Mouse (Mus musculus): ENCODE measurements around the gene Plekhg6. TPM values are rescaled to one million over a fixed set of nuclear protein-coding genes. Genes with fewer than 3 reads are reported as not detected.
A peak's percentile ranks its signal among the peaks of the same experiment; 100 is the strongest.

Plekhg6 gene
- polyA plus RNA-seq, 1 experiment from 2014 or later = 0.07 TPM

DNA sequence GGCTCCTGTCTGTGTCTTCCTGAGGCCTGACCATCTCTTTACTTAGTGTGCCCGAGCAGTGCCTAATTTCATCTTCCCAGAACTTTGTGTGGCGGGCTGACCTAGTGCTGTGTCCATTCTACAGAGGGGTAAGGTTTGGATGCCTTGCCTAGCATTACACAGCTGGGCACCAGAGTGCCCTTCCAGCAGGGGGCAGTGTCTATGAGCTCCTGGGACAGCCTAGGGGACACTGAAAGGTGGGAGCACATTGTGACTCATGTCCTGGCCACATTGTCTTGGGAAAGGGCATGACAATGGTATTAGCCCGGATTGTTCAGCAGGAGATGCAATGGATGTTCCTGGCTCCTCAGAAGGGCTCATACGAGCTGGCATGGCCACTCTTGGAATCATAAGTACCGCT, 52.4 kb downstream of the Plekhg6 start:
- no peaks in the 10 kb centered on the region for H3K9me3 ChIP-seq
- WGBS = 81% methylated on average over 5 of the region's 5 CpGs

DNA sequence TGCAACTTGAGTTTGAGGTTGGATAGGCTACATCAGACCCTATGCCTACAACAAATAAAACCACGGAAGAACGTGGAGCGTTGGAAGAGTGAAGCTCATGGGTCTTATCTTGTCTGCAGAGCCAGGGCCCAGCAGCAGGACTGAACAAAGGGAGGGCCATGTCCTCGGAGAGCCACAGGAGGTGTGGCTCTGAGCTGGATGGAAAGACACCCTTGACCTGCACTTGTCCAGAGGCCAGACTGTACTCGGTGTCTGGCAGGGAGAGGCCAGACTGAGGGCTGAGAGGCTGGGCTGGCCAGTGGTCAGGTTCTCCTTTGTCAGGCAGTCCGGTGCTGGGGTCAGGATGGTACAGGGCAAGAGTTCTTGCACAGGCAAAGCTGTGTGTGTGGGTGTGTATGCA, 55.3 kb downstream of the Plekhg6 start:
- H3K27me3 ChIP-seq (ENCODE audit: poor library complexity, severe bottlenecking) = peaks cover 56% of the 10 kb centered on the region
- no peaks in the 10 kb centered on the region for H3K9me3 ChIP-seq
- H3K36me3 ChIP-seq (replicated peaks) = no peaks in the 10 kb centered on the region
- H3K27ac ChIP-seq = no peak overlapping the region
- H3K4me1 ChIP-seq = peaks cover 17% of the 10 kb centered on the region
- H3K4me3 ChIP-seq = no peak overlapping the region
- DNase-seq (ENCODE audit: extremely low spot score, low spot score) = no peak
- 78% methylated on average over 6 of the region's 6 CpGs for WGBS

More for the DNA sequence above, 52.4 kb downstream of the Plekhg6 start:
- no peak for DNase-seq (ENCODE audit: extremely low spot score, low spot score)
- H3K27me3 ChIP-seq (ENCODE audit: poor library complexity, severe bottlenecking) = peaks cover 28% of the 10 kb centered on the region
- H3K4me3 ChIP-seq = no peak overlapping the region
- no peak overlapping the region for H3K27ac ChIP-seq
- H3K4me1 ChIP-seq = peaks cover 12% of the 10 kb centered on the region
- H3K36me3 ChIP-seq (replicated peaks) = no peaks in the 10 kb centered on the region

- Histone ChIP-seq H3K27me3 (ENCODE audit: poor library complexity, severe bottlenecking) (peaks cover 64% of the 10 kb centered on the region), H3K36me3 (replicated peaks) (no peaks in the 10 kb centered on the region)
- 63% methylated on average over 6 of the region's 6 CpGs for WGBS
Measured at GRCm38 (mm10) chr6:125323547-125323946, 57.0 kb downstream of the Plekhg6 start.

DNA sequence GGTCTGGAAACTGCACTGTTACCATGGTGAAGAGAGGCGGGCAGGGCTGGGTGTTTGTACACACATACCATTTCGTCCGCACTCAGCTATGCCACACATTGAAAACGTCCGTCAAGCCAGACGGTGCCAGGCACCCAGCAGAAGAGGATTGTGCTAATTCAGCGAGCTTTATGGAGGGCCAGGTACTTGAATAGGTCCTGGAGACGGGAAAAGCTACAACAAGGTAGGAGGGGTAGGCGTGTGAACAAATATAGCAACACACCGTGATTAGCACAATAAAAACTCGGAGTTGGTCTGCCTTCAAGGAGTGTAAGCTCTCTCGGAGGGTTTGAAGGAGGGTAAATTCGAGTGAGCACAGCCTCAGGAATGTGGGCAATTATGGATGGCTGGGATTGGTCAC, 57.8 kb downstream of the Plekhg6 start:
- peaks cover 13% of the 10 kb centered on the region for H3K4me1 ChIP-seq
- no peak overlapping the region for H3K27ac ChIP-seq
- WGBS = 73% methylated on average over 13 of the region's 13 CpGs
- no peak for DNase-seq (ENCODE audit: extremely low spot score, low spot score)
- H3K36me3 ChIP-seq (replicated peaks) = no peaks in the 10 kb centered on the region
- no peaks in the 10 kb centered on the region for H3K9me3 ChIP-seq
- peaks cover 68% of the 10 kb centered on the region for H3K27me3 ChIP-seq (ENCODE audit: poor library complexity, severe bottlenecking)
- H3K4me3 ChIP-seq = no peak overlapping the region

More at GRCm38 (mm10) chr6:125323547-125323946, 57.0 kb downstream of the Plekhg6 start:
- H3K9me3 ChIP-seq = no peaks in the 10 kb centered on the region
- DNase-seq (ENCODE audit: extremely low spot score, low spot score) = no peak
- no peak overlapping the region for H3K27ac ChIP-seq
- no peak overlapping the region for H3K4me3 ChIP-seq
- H3K4me1 ChIP-seq = peaks cover 13% of the 10 kb centered on the region

DNA sequence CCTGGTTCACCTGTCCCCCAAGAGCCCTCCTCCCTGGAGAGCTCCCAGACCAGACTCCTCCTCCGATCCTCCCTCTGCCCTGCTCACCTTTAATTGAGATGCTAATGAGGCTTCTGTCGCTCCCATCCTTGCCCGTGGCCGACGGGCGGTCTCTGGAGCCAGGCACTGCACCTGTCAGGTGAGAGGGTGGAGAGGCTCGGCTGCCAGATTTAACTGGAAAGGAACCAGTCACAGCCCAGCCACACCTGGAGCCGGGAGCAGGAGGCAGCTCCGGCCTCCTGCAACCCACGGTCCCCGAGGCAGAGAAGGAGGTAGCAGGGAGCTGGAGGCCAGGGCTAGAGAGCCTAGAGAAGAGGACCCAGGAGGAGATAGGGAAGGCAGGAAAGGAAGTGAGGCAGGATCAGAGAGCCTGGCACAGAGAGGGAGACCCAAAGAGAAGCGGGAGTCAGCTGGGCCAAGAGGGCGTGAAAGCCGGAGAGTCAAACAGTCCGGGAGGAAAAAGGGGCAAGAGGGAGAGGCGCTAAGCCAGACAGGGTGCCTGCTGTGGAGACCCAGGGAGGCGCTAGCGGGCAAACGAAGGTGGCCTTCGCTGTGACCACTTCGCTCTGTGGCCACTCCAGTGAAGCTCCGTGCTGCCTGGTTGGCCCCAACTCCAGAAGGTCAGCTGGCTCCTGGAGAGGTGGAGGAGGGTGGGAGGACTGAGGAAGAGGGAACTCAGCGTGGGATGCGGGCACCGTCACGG, 59.3 kb downstream of the Plekhg6 start:
- Histone ChIP-seq H3K4me3 (no peak overlapping the region; the same call in 1 of the 2 replicates), H3K27me3 (ENCODE audit: poor library complexity, severe bottlenecking) (peaks cover 72% of the 10 kb centered on the region), H3K4me1 (peaks cover 13% of the 10 kb centered on the region), H3K27ac (no peak overlapping the region), H3K9me3 (no peaks in the 10 kb centered on the region), H3K36me3 (replicated peaks) (no peaks in the 10 kb centered on the region)
- no peak for DNase-seq (ENCODE audit: extremely low spot score, low spot score)
- 4% methylated on average over 26 of the region's 26 CpGs for WGBS

DNA sequence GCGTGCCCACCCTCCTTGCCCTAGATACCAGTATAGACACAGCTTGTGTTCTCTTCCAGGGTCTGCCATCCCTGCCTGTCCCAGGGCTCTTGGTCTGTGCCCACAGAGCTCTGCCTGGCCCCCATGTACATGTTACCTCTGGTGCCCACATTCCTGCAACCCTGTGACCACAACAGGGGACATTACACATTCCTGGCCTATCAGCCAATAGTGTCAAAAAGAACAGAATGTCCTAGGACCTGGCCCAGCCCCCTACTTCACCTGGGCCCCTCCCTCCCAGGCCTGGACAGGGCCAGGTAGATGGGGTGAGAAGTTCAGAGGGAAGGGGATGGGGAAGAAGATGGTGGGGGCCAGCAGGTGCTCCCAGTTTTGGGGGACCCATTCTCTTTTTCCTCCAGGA, 60.3 kb downstream of the Plekhg6 start, which contains the start of gene Scnn1a:
Gene Scnn1a (plus strand): TSS at position 337 of the 400 bp plus-strand sequence.
- no peak within 1 kb of the TSS for H3K27ac ChIP-seq
- no peak for DNase-seq (ENCODE audit: extremely low spot score, low spot score)
- no peaks in the 10 kb centered on the region for H3K9me3 ChIP-seq
- H3K36me3 ChIP-seq (replicated peaks) = no peaks in the 10 kb centered on the region
- peaks cover 13% of the 10 kb centered on the region for H3K4me1 ChIP-seq
- H3K27me3 ChIP-seq (ENCODE audit: poor library complexity, severe bottlenecking) = peaks cover 78% of the 10 kb centered on the region
- 89% methylated on average over 1 of the region's 1 CpGs for WGBS
- H3K4me3 ChIP-seq = no peak within 1 kb of the TSS; the same call in 1 of the 2 replicates

- DNase-seq (ENCODE audit: extremely low spot score, low spot score) = no peak
- Histone ChIP-seq H3K4me1 (peaks cover 13% of the 10 kb centered on the region), H3K27me3 (ENCODE audit: poor library complexity, severe bottlenecking) (peaks cover 78% of the 10 kb centered on the region), H3K36me3 (replicated peaks) (no peaks in the 10 kb centered on the region), H3K27ac (no peak overlapping the region), H3K4me3 (no peak overlapping the region), H3K9me3 (no peaks in the 10 kb centered on the region)
Measured at GRCm38 (mm10) chr6:125319919-125320296, 60.7 kb downstream of the Plekhg6 start.

DNA sequence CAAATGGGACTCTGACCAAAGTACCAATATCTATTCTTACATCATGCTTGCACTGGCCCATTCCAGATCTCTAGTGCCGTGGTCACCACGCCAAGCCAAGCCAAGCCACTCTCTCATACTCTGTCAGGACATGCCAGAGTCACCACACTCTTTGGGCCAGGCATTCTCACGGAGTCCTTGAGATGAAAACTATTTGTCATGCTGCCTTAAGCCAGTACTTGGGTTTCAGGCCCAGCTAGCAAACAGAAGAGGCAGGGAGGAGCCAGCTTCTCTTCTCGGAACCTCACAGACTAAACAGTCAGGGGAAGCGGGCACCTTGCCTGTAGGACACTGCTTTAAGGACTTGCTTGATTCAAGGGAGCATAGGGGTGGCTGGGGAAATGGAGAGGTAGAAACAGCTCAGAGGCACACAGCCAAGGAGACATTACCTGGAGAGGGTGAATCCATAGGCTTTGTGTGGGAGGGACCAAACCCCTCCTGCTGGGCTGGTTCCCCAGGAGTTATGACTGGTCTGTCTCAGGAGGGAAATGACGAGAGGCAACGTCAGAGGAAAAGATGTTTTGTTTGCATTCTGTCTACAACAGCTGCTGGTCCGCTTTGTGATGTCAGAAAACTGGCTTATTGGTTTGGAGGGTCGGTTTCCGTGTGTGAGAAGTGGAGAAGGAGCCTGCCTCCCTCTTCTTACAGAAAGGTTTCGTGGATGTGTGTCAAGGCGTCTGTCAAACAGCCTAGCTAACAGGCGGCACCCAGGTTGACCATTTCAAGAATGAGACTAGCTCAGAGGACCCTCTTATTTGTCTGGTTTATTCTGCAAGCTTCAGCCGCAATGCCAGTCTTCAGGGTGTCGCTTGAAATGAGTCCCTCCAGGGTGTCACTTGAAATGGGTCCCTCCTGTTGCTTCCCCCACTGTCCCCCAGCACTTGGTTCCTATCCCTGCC, 61.3 kb downstream of the Plekhg6 start:
- peaks cover 17% of the 10 kb centered on the region for H3K4me1 ChIP-seq
- H3K36me3 ChIP-seq (replicated peaks) = no peaks in the 10 kb centered on the region
- no peak overlapping the region for H3K27ac ChIP-seq
- H3K4me3 ChIP-seq = no peak overlapping the region
- no peaks in the 10 kb centered on the region for H3K9me3 ChIP-seq
- no peak for DNase-seq (ENCODE audit: extremely low spot score, low spot score)
- peaks cover 78% of the 10 kb centered on the region for H3K27me3 ChIP-seq (ENCODE audit: poor library complexity, severe bottlenecking)
- WGBS = 75% methylated on average over 15 of the region's 15 CpGs

DNA sequence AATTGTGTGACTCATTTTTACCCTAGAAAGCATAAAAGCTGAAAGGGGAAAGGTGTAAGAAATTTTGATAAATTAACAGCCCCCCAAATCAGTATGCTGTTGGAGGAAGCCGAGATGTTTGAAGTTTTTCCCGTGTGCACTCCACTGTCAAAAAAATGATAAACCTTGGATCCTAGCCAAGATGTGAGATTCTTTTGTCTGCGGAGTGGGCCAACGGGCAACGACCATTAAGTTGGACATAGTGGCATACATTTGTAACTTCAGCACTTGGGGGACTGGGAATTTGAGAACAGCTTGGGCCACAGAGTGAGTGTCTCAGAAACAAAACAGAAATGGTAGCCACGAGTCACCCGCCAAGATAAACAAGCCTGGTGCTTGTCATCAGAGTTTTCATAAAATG, 63.5 kb downstream of the Plekhg6 start:
- H3K27me3 ChIP-seq (ENCODE audit: poor library complexity, severe bottlenecking) = peaks cover 79% of the 10 kb centered on the region
- peaks cover 37% of the 10 kb centered on the region for H3K4me1 ChIP-seq
- WGBS = 84% methylated on average over 7 of the region's 7 CpGs
- no peak for DNase-seq (ENCODE audit: extremely low spot score, low spot score)
- no peak overlapping the region for H3K27ac ChIP-seq
- H3K36me3 ChIP-seq (replicated peaks) = 0 out of 2 replicates have a peak, but pooled peaks cover under 1% of the 10 kb centered on the region
- H3K9me3 ChIP-seq = no peaks in the 10 kb centered on the region
- H3K4me3 ChIP-seq = no peak overlapping the region

DNA sequence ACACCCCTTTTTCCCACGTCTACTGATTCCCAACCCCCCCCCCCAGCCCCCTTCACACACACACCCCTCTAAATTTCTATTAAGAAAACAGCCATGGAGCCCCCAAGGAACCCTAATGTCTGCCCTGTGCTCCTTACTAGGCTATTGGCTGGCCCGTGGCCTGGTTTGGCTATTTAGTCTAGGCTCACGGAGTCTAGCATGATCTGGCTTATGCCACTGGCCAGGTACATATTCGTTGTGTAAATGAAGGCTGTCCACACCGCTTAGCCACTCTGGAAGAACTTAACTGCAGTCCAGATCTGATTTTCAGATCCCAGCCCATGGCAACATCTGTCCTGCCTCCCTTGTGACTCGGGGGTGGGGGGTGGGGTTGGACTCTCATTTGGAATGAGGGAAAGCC, 65.8 kb downstream of the Plekhg6 start:
- 74% methylated on average over 6 of the region's 6 CpGs for WGBS
- Histone ChIP-seq H3K4me3 (no peak overlapping the region), H3K4me1 (peaks cover 26% of the 10 kb centered on the region), H3K27me3 (ENCODE audit: poor library complexity, severe bottlenecking) (peaks cover 59% of the 10 kb centered on the region), H3K9me3 (no peaks in the 10 kb centered on the region), H3K36me3 (replicated peaks) (0 out of 2 replicates have a peak, but pooled peaks cover 4% of the 10 kb centered on the region), H3K27ac (no peak overlapping the region)
- DNase-seq (ENCODE audit: extremely low spot score, low spot score) = no peak

GRCm38 (mm10) chr6:125314231-125314563, 66.4 kb downstream of the Plekhg6 start:
- Histone ChIP-seq H3K36me3 (replicated peaks) (0 out of 2 replicates have a peak, but pooled peaks cover 4% of the 10 kb centered on the region), H3K27me3 (ENCODE audit: poor library complexity, severe bottlenecking) (peaks cover 53% of the 10 kb centered on the region), H3K27ac (peak overlapping the region; percentile 91), H3K4me1 (peaks cover 32% of the 10 kb centered on the region), H3K9me3 (no peaks in the 10 kb centered on the region), H3K4me3 (peak overlapping the region; percentile 54)
- 55% methylated on average over 7 of the region's 7 CpGs for WGBS
- no peak for DNase-seq (ENCODE audit: extremely low spot score, low spot score)

DNA sequence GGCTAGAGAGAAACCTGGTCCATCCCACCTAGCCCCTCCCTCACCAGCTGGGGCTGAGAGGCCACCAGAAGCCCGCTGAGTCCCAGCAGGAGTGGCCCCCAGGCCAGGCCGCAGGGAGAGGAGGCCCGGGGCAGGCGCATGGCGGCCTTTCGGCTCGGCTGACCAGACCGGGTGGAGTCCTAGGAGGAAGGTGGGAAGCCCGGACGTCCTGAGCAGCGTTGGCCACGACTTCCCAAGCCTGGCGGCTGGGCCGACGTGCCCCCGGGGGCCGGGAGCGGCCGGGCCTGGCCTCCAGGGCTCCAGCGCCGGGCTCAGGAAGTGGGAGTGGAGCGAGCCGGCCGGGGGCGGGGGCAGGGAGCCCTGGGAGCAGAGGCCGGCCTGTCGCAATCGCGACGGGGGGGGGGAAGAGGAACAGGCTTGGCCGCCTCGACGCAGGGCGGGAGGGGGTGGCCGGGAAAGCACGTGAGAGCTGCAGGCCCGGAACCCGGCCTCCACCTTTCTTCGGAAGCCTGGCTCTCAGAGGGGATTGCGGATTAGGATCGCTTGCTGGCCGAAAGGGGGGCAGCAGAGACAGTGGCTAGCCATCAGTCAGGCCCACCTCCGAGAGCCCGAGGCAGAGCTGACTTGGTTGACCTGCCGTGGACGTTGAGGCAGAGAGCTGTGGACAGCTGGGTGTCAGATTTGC, 66.9 kb downstream of the Plekhg6 start, which contains the start of gene Ltbr:
Gene Ltbr (minus strand): TSS at position 340 of the 685 bp plus-strand sequence.
- Histone ChIP-seq H3K4me1 (peaks cover 37% of the 10 kb centered on the region), H3K27me3 (ENCODE audit: poor library complexity, severe bottlenecking) (peaks cover 48% of the 10 kb centered on the region), H3K4me3 (peak within 1 kb of the TSS; percentile 54), H3K27ac (peak within 1 kb of the TSS; percentile 91), H3K36me3 (replicated peaks) (0 out of 2 replicates have a peak, but pooled peaks cover 4% of the 10 kb centered on the region), H3K9me3 (no peaks in the 10 kb centered on the region)
- peak; percentile 63 for DNase-seq (ENCODE audit: extremely low spot score, low spot score)
- 2% methylated on average over 42 of the region's 46 CpGs for WGBS
